Mouse (Mus musculus) neural tube, embryonic 12.5 days (tissue): Measurements from ENCODE around the gene Slc30a5. TPM values are rescaled to one million over a fixed set of nuclear protein-coding genes. Genes with fewer than 3 reads are reported as not detected.

Experiments
- ATAC-seq: fragments of 200-750 bp; cut with Nextera tagmentation; 2 replicates; pipeline ENCODE4 v1.8.0; 2017; ENCODE audit warnings: low read depth, mild to moderate bottlenecking, moderate TSS enrichment, moderate library complexity; ENCODE audit not compliant: low FRiP score
- H3K27ac ChIP-seq: fragments of 300-500 bp; sonication (generic); 2 replicates; pipeline ENCODE4 v1.5.1; 2016
- H3K27me3 ChIP-seq: fragments of 300-500 bp; sonication (generic); replicated peaks from 2 replicates; pipeline ENCODE4 v1.6.1; 2016; ENCODE audit warnings: mild to moderate bottlenecking
- H3K36me3 ChIP-seq: fragments of 300-500 bp; sonication (generic); 2 replicates; pipeline ENCODE4 v1.6.1; 2016; ENCODE audit warnings: mild to moderate bottlenecking
- H3K4me1 ChIP-seq: fragments of 300-500 bp; sonication (generic); 2 replicates; pipeline ENCODE4 v1.6.1; 2016
- H3K4me2 ChIP-seq: fragments of 300-500 bp; sonication (generic); replicated peaks from 2 replicates; pipeline ENCODE4 v1.6.1; 2016; ENCODE audit warnings: mild to moderate bottlenecking
- H3K4me3 ChIP-seq: fragments of 300-500 bp; sonication (generic); 2 replicates; pipeline ENCODE4 v1.5.1; 2016
- H3K9ac ChIP-seq: fragments of 300-500 bp; sonication (generic); 2 replicates; pipeline ENCODE4 v1.6.1; 2016; ENCODE audit warnings: mild to moderate bottlenecking
- H3K9me3 ChIP-seq: fragments of 300-500 bp; sonication (generic); 2 replicates; pipeline ENCODE4 v1.6.1; 2016; ENCODE audit warnings: mild to moderate bottlenecking
- WGBS: fragments of 180-500 bp; shearing (Covaris S2); methylation state at CpG from one replicate; pipeline ENCODE4 v1.1.7; 2016; 5-methylcytosine and 5-hydroxymethylcytosine counted together
- polyA plus RNA-seq: library from polyadenylated mRNA; unstranded; fragments of >200 nt; fragmentation: Nextera tagmentation; extraction: Ambion mirVana; gene quantifications from 2 replicates; pipeline ENCODE4 v1.2.1, GENCODE M21; 2016

Gene Slc30a5
- polyA plus RNA-seq, 1 experiment from 2014 or later = 43.7 TPM

- no peaks in the 10 kb centered on the region for H3K27me3 ChIP-seq
- H3K36me3 ChIP-seq = peaks cover 6% of the 10 kb centered on the region; the same call in 1 of the 2 replicates
- H3K9ac ChIP-seq = peak within 1 kb of the TSS; percentile 64
- no peaks in the 10 kb centered on the region for H3K9me3 ChIP-seq
- peak; percentile 99 for ATAC-seq
- H3K4me3 ChIP-seq = peak within 1 kb of the TSS; percentile 70
- H3K4me2 ChIP-seq = peak within 1 kb of the TSS; percentile 96
- under 1% methylated on average over 35 of the region's 35 CpGs for WGBS
- no peak within 1 kb of the TSS for H3K27ac ChIP-seq
- H3K4me1 ChIP-seq = peaks cover 21% of the 10 kb centered on the region
These were observed 46.8 kb downstream of the Slc30a5 start, which contains the start of gene Ccnb1 for GRCm38 (mm10) chr13:100786414-100786867. Ccnb1 (minus strand) TSS chr13:100786570.

- H3K9me3 ChIP-seq = no peaks in the 10 kb centered on the region
- H3K36me3 ChIP-seq = peaks cover 6% of the 10 kb centered on the region; the same call in 1 of the 2 replicates
- ATAC-seq = peak; percentile 66
- peak overlapping the region; percentile 64 for H3K9ac ChIP-seq
- peaks cover 21% of the 10 kb centered on the region for H3K4me1 ChIP-seq
- under 1% methylated on average over 30 of the region's 30 CpGs for WGBS
- no peaks in the 10 kb centered on the region for H3K27me3 ChIP-seq
- H3K27ac ChIP-seq = no peak overlapping the region
- H3K4me3 ChIP-seq = peak overlapping the region; percentile 70
- peak overlapping the region; percentile 96 for H3K4me2 ChIP-seq
These were observed 47.3 kb downstream of the Slc30a5 start for GRCm38 (mm10) chr13:100785806-100786413.

- H3K36me3 ChIP-seq = peaks cover 14% of the 10 kb centered on the region
- no peaks in the 10 kb centered on the region for H3K9me3 ChIP-seq
- H3K9ac ChIP-seq = no peak overlapping the region
- no peak overlapping the region for H3K4me3 ChIP-seq
- ATAC-seq = no peak
- no peak overlapping the region for H3K27ac ChIP-seq
- H3K27me3 ChIP-seq = no peaks in the 10 kb centered on the region
- H3K4me2 ChIP-seq = no peak overlapping the region
- 89% methylated on average over 3 of the region's 3 CpGs for WGBS
- H3K4me1 ChIP-seq = peaks cover 14% of the 10 kb centered on the region
These were observed 55.7 kb downstream of the Slc30a5 start for GRCm38 (mm10) chr13:100777491-100777890.

GRCm38 (mm10) chr13:100776710-100777109, 56.5 kb downstream of the Slc30a5 start:
- Histone ChIP-seq H3K4me2 (peak overlapping the region; percentile 95; the same call in 1 of the 2 replicates), H3K9ac (no peak overlapping the region), H3K27me3 (no peaks in the 10 kb centered on the region), H3K27ac (no peak overlapping the region), H3K9me3 (no peaks in the 10 kb centered on the region), H3K4me3 (no peak overlapping the region), H3K36me3 (peaks cover 12% of the 10 kb centered on the region), H3K4me1 (peaks cover 14% of the 10 kb centered on the region)
- no peak for ATAC-seq
- 67% methylated on average over 6 of the region's 6 CpGs for WGBS

- WGBS = 12% methylated on average over 8 of the region's 8 CpGs
- Histone ChIP-seq H3K27ac (no peak overlapping the region), H3K36me3 (peaks cover 14% of the 10 kb centered on the region), H3K4me3 (peak overlapping the region; percentile 79), H3K9me3 (no peaks in the 10 kb centered on the region), H3K4me2 (peak overlapping the region; percentile 95), H3K4me1 (peaks cover 14% of the 10 kb centered on the region), H3K9ac (peak overlapping the region; percentile 76), H3K27me3 (no peaks in the 10 kb centered on the region)
- no peak; the same call in 1 of the 2 replicates for ATAC-seq
These were observed 57.2 kb downstream of the Slc30a5 start for GRCm38 (mm10) chr13:100776056-100776419.

GRCm38 (mm10) chr13:100775252-100776055, 57.8 kb downstream of the Slc30a5 start, which contains the start of gene Cenph:
Cenph (minus strand) TSS chr13:100775899.
- Histone ChIP-seq H3K4me3 (peak within 1 kb of the TSS; percentile 79), H3K9me3 (no peaks in the 10 kb centered on the region), H3K36me3 (peaks cover 15% of the 10 kb centered on the region), H3K4me1 (peaks cover 14% of the 10 kb centered on the region), H3K4me2 (peak within 1 kb of the TSS; percentile 95), H3K27me3 (no peaks in the 10 kb centered on the region), H3K27ac (no peak within 1 kb of the TSS), H3K9ac (peak within 1 kb of the TSS; percentile 76)
- under 1% methylated on average over 46 of the region's 46 CpGs for WGBS
- ATAC-seq = peak; percentile 96

- no peak for ATAC-seq
- Histone ChIP-seq H3K4me1 (peaks cover 14% of the 10 kb centered on the region), H3K27ac (no peak overlapping the region), H3K36me3 (peaks cover 13% of the 10 kb centered on the region), H3K9me3 (no peaks in the 10 kb centered on the region), H3K4me2 (peak overlapping the region; percentile 95), H3K4me3 (peak overlapping the region; percentile 79), H3K9ac (peak overlapping the region; percentile 76; the same call in 1 of the 2 replicates), H3K27me3 (no peaks in the 10 kb centered on the region)
These were observed 58.5 kb downstream of the Slc30a5 start for GRCm38 (mm10) chr13:100774704-100775103.

- H3K36me3 ChIP-seq = peaks cover 10% of the 10 kb centered on the region; the same call in 1 of the 2 replicates
- H3K27me3 ChIP-seq = no peaks in the 10 kb centered on the region
- H3K4me1 ChIP-seq = no peaks in the 10 kb centered on the region
- no peaks in the 10 kb centered on the region for H3K9me3 ChIP-seq
- H3K27ac ChIP-seq = no peak overlapping the region
- no peak overlapping the region for H3K4me2 ChIP-seq
- ATAC-seq = no peak
- no peak overlapping the region for H3K9ac ChIP-seq
- WGBS = 93% methylated on average over 2 of the region's 2 CpGs
- no peak overlapping the region for H3K4me3 ChIP-seq
These were observed 77.9 kb downstream of the Slc30a5 start for GRCm38 (mm10) chr13:100755329-100755728.

GRCm38 (mm10) chr13:100754186-100754585, 79.0 kb downstream of the Slc30a5 start:
- H3K36me3 ChIP-seq = no peaks in the 10 kb centered on the region
- H3K4me1 ChIP-seq = no peaks in the 10 kb centered on the region
- no peak overlapping the region for H3K9ac ChIP-seq
- no peaks in the 10 kb centered on the region for H3K9me3 ChIP-seq
- H3K27me3 ChIP-seq = no peaks in the 10 kb centered on the region
- H3K27ac ChIP-seq = no peak overlapping the region
- no peak for ATAC-seq
- H3K4me2 ChIP-seq = no peak overlapping the region
- 66% methylated on average over 4 of the region's 4 CpGs for WGBS
- no peak overlapping the region for H3K4me3 ChIP-seq

GRCm38 (mm10) chr13:100753011-100753410, 80.2 kb downstream of the Slc30a5 start:
- H3K9me3 ChIP-seq = no peaks in the 10 kb centered on the region
- H3K4me1 ChIP-seq = no peaks in the 10 kb centered on the region
- H3K27ac ChIP-seq = no peak overlapping the region
- no peak overlapping the region for H3K4me3 ChIP-seq
- H3K36me3 ChIP-seq = no peaks in the 10 kb centered on the region
- ATAC-seq = no peak
- no peaks in the 10 kb centered on the region for H3K27me3 ChIP-seq
- 84% methylated on average over 6 of the region's 6 CpGs for WGBS
- no peak overlapping the region for H3K9ac ChIP-seq
- H3K4me2 ChIP-seq = no peak overlapping the region
